Mouse (Mus musculus): ENCODE results near the gene Bsn. TPM values are rescaled to one million over a fixed set of nuclear protein-coding genes. Genes with fewer than 3 reads are reported as not detected.
A peak's percentile ranks its signal among the peaks of the same experiment; 100 is the strongest.

Gene Bsn
- 100 to 1,000 TPM; 243 to 246 TPM for total RNA-seq (2021)
- long read RNA-seq, experiment 1, full-length matches to known transcripts: 1 of 132 reads
- long read RNA-seq, experiment 1, partial matches to known transcripts: 38 of 132 reads
- long read RNA-seq, experiment 1, other reads (novel, unspliced or antisense): 93 of 132 reads
- long read RNA-seq, experiment 2, partial matches to known transcripts: 10 of 59 reads
- long read RNA-seq, experiment 2, other reads (novel, unspliced or antisense): 49 of 59 reads

DNA sequence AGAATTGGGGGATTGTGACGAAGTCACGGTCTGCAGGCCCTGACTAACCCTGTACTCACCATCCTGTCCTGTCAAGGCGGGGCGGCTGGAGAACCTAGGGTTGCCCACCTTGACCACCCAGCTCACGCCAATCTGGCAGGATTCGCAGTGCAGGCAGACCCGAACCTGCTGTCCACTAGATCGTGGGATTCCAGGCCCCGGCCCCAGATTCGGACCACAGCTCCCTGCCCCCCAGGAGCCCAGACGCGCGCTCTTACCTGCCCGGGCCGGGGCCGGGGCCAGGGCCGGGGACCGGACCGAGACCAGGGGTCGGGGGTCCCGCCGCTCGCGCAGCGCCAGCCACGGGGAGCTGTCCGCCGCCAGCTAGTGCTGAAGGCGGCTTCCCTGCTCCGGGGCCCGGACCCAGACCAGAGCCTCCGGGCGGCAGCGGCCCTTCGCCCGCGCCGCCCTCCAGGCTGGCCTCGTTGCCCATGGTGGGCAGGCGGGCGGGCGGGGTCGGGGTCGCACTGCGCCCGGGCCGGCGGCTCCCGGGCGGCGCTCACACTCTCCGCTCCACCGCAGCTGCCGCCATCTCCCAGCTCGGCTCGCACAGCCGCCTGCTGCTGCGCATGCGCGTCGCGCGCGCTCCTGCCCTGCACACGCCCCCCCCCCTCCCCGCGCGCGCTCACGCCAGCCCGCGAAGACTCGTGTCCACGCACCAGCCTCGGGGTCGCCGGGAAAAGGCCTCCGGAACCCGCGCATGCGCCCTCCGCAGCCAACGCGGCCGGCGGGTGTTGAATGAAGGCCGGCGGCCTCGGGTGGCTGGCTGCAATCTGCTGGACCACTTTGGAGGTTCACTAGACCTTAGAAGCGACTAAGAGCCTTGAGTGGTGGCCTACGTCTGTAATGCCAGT lies at the start of gene Bsn:
Bsn (minus strand) TSS at position 598 of the 893 bp plus-strand sequence.
- peak; percentile 78 to 85 for DNase-seq (ENCODE audit: low spot score in 2 of 2)

DNA sequence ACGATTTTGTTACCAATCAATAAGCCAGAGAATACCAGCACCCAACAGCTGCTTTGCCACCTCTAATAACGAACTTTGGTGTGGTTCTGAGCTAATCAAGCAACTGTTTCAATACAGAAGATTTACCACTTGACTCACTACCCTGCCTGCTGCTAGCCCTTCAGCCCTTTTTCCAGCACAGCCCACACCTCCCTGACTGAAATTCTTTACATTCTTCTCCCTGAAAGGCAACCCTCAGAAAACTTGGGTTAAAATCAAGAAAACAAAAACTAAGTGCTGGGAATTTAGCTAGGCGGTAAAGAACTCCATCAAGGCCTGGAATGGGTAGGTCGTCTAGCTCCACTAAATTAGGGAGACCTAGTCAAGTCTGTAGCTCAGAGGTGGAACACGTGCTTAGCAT lies 49.8 kb upstream of the Bsn start:
- DNase-seq (ENCODE audit: low spot score in 2 of 2): no peak

DNA sequence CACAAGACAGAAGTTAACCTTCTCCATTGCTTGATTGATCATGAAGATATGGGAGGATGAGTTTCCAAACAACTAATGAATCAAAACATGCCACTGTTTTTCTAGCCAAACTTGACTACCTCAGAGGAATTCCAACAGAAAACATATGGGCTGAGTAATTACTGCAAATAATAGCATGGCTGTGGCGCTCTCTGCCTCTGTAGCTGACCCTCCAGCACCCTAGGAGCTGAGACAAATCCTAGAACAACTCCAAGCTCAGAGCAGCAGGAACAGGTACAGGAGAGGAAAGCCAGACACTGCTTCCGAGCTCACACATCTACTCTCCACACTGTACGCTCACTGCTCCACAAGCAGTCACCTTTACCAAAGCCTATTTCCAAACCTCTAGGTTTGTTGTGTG lies 48.6 kb upstream of the Bsn start:
- DNase-seq (ENCODE audit: low spot score in 2 of 2): no peak

DNA sequence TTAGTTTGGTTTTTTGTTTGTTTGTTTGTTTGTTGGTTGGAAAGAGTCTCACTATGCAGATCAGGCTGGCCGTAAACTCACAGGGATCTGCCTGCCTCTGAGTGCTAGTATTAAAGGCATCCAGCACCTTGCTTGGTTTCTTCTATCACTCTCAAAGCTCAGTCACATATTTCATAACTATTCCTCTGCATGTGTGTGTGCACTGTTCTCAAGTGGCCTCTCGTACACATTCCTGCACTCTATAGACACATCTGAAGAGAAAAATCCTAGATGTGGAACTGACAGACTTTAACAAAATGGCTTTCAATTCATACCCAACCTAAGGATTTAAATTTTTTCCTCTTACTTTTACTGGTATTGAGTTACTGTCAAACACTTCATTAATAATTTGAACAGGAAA lies 48.2 kb upstream of the Bsn start:
- DNase-seq (ENCODE audit: low spot score in 2 of 2): no peak

DNA sequence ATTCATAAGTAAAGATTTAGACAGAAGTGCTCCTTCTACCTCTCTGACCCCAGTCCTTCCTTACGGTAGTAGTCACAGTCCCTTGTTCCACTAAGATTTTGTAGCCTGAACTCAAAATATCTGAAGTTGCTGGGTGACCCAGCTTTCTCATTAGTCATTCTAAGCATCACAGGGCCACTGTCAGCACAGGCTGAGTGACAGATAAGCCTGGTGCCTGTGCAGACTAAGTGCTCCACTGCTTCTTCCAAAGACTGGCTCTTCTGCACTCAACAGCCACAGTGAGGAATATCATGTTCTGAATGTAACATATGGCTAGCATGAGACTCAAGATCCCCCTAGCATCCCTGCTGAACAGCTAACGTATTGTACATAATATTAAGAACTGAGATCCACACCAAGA lies 44.5 kb upstream of the Bsn start:
- DNase-seq (ENCODE audit: low spot score in 2 of 2): no peak

DNA sequence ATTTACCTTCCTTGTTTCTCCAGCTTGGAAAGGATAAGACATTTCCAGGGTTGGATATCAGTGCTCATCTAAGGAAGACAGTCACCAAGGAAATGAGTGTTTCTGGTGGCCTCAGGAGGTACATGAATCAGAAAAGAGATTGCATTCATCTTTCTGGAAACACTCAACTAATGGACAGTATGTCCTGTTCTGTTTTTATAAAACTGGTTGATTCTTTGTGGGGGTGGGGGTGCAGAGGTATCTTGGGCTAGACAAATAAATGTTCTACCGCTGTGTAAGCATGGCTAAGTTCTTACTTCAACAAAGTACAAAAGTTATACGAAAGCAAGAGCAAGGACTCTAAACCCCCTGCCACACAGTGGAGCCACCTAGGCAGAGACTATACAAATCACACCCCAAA lies 42.7 kb upstream of the Bsn start:
- no peak for DNase-seq (ENCODE audit: low spot score in 2 of 2)

DNA sequence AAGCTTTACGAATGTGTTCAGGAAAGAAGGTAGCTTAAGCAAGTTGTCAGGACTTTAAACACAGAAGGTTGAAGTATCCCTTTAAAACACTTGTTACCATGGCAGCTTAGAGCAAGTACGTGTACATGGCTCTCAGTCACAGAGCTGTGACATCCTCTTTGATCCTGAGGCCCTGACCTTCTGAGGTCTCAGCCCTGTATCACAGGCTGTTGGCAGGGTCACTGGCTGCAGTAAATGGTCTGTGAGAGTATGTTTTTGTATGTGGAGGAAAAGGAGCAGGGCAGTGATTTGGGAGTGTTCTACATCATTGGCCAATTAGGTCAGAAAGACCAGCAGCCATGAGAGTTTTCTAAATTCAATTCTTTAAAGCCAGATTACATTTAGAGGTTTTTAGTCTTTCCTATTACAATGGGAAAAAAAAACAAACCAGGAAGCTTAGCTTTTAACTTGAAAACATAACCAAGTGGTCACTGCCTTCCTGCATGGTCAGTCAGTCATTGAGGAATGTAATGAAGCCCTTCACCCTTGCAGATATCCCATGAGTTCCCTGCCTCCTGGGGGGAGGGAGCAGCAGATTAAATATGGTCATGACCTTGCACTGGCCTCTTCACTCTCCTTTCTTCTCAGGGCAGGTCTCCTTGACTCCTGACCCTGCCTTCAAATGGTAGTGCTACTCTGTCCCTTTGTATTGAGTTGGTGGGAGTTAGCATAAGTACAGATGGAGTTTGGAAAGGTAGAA lies 37.9 kb upstream of the Bsn start:
- DNase-seq (ENCODE audit: low spot score in 2 of 2): no peak

DNA sequence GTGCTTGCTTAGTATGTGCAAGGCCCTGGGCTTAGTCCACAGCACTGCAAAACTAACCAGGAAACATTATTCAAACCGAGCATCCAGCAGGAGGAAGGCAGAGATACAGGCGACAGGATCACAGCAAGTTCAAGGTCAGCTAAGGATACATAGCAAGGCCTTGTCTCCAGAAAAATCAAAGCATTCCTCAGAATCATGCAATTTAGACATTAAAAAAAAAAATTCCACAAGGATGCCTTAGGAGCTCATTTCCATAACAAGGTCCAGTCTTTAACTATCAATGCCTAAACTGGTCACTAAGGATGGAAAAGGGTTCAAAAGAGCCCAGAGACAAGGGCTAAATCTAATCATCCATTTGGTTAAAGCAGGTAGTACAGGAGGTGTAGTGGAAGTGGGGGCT lies 35.0 kb upstream of the Bsn start:
- no peak for DNase-seq (ENCODE audit: low spot score in 2 of 2)

DNA sequence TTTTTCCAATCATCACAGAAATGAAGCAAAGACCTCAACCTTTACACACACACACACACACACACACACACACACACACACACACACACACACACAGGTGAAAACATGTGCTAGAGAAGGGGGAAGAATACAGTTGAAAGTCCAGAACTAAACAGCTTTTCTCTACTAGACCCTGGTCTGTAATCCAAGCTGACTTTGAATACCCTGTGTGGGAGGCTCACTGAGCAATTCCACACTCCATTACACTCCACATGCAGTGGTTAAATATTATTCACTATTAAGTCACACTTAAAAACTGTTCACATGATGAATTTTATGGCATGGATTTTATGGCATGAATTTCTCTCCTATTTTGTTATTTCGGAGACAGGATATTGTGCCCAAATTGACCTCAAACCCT lies 33.4 kb upstream of the Bsn start:
- DNase-seq (ENCODE audit: low spot score in 2 of 2): no peak

DNA sequence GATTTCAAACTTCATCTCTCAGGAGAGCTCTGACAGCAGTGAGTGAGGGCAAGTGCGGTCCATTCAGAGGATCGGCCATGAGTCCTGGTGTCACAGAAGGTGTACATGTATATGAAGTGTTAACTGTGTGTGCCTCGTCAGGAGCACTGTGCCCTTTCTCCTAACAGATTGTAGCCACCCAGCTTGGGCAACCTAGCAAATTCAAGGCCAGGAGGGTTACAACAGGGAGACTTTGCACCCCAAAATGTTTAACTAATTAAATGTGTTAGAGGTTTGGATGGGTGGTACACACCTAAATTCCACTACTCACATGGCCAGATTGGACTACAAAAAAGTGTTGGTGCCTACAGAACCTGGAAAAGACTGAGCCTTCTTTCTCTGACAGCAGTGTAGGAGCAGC lies 31.4 kb upstream of the Bsn start:
- DNase-seq (ENCODE audit: low spot score in 2 of 2): no peak

DNA sequence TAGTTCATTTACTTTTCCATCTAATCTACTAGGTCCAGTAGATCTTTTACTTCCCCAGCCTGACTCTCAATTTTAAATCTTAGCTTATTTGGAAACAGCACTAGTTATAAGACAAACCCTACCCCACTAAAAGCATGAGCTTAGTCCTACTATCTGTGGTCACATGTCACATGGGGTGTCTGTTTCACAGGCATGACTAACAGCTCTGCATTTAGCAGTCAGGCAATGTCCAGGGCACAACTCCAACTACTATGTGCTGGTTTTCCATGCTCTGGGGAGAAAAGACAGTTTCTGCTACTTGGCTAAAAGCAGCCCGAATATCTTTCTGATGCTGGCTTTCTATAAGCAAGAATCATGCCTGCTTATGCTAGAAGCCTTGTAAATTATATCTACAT lies 30.2 kb upstream of the Bsn start:
- peak; percentile 52 to 59 for DNase-seq (ENCODE audit: low spot score in 2 of 2)

DNA sequence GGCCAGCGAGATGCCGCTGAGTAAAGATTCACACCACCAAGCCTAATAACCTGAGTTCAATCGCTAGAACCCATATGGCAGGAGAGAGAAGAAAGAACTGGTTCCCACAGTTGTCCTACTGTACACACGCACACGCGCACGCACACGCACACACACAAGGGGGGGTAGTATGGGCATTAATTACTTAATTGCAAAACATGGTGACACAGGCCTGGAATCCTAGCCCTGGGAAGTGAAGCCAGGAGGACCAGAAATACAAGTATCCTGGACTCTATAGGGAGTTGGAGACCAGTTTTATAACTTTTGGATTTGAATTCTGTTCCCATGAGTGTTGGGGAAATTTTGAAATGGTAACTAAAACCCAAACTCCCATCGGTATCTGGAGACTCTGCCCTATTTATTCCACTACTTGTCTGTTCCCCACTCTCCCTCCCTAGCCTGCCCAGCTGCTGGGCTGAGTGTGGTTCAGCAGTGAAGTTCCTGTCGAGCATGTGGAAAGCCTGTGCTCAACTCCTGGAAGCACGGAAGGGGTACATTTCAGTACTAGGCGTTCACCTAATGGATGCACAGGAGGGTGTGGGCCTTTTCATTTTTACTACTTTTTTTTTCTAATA lies 29.7 kb upstream of the Bsn start:
- no peak for DNase-seq (ENCODE audit: low spot score in 2 of 2)

DNA sequence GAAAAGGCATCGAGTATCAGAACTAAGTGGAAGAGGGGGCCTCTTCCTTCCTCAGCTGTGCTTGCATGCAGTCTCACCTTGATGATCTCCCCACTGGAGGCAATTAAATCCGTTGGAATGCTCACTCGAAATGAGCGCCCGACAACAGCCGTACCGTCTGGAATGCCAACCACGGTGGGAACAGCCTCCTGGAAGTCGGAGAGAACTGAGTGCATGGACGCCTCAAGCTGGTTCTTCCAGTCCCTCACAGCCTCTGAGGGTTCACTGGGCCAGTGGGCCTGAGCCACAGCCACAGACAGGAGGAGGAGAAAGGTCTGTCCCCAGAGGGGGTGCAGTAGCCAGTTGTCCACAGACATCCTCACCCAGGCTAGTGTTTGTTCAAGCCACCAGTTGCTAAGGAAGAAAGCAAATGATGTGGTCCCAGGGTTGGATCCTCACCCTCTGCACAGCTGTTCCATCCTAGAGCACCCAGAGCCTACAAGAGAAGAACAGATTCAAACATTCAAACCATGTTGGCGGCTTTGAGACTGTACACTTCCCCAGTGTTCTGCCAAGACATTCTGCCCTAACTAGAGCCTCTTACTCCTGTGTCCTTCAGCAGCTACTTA lies 27.9 kb upstream of the Bsn start:
- DNase-seq (ENCODE audit: low spot score in 2 of 2): no peak

DNA sequence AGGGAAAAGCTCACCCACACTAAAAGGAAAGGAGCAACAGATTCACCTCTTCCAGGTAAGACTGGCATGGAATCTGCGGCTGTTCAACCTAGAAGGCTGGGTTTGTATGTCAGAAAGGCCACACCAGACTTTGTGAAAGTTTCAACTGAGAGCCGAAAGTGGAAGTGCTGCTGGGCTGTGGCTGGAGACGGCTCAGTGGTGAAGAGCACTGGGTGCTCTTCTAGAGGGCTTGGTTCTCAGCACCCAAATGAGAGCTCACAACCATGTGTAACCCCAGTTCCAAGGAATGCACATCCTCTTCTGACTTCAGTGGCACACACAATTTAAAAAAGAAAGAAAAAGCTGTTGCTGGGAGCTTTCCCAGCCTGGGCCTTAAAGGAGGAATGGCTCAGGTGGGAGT lies 27.2 kb upstream of the Bsn start:
- no peak for DNase-seq (ENCODE audit: low spot score in 2 of 2)

DNA sequence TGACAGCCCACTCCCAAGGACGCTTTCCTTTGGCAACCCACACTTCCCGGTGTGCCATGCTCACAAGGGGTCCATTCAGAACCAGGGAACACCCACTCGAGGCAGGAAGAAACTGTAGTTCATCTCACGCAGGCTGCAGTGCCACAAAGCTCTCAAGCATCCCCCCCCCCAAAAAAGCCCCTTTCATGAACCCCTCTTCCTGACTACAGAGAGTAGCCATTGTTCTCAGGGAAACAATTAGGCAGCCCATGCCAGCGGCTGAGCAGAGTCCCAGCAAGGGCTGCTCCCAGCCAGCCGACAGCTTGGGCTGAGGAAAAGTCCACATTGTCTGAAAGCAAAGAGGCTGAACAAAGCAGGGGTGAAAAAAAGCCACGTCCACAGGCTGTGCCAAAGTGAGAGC lies 22.9 kb upstream of the Bsn start:
- DNase-seq (ENCODE audit: low spot score in 2 of 2): no peak

DNA sequence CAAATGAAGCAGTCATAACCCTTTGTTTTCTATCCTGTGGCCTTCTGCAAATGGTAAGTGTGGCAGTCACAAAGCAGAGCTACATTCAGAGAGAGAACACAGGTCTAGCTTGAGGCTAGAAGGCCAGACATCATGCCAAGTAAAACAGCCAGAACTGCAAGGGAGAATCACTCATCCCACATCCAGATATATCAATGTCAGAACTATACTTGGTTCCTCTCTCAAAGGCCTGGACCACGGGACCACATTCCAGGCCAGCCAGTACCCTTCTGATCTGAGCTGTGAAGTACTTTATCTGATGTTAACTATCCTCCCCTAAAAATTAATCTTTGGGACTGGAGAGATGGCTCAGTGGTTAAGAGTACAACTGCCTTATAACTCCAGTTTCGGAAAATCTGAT lies 22.2 kb upstream of the Bsn start:
- no peak for DNase-seq (ENCODE audit: low spot score in 2 of 2)

DNA sequence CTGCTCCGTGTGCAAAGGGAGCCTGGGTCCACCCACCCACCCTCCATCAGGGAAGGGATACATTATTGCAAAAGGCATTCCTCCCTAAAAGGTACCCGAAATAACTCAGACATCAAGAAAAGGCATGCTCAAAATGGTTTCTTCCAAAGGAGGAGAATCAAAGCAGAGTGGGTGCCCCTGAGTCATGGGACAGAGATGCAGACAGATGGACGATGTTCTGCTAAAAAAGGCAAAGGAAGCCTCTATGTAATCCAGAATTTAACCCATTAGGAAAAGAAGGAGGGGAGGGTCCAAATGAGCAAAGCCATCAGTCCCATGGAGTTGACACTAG lies 15.4 kb upstream of the Bsn start:
- DNase-seq (ENCODE audit: low spot score in 2 of 2): peak in 1 of 2 experiments; percentile 49

DNA sequence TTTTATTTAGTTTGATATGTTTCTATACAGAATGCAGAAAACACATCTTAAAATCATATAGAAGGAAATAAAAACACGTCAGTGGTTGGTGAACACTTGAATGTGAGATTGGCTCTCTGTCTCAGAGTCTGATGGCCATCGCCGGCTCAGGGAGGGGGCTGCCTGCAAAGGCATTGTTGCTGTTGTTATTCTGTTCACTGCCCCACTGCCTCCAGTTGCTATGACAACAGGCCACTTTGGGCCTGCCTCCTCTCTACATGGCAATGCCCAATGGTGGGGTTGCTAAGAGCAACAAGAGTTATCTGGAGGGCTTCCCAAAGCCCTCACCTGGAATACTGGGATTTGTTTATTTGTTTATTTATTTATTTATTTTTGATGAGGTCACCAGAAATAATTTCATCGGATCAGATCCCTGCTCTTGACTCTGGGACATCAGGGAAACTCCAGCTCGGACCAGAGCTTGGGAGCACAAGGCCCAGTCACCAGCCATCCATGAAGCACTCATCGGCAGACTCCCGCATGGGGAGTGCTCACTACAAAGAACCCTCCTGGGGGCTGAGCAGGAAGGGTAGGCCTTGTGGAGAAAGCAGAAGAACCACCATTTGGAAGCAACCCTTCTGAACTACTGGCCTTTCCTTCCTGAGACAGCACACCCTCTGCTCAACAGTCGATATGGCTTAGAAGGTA lies 14.8 kb upstream of the Bsn start:
- no peak for DNase-seq (ENCODE audit: low spot score in 2 of 2)

DNA sequence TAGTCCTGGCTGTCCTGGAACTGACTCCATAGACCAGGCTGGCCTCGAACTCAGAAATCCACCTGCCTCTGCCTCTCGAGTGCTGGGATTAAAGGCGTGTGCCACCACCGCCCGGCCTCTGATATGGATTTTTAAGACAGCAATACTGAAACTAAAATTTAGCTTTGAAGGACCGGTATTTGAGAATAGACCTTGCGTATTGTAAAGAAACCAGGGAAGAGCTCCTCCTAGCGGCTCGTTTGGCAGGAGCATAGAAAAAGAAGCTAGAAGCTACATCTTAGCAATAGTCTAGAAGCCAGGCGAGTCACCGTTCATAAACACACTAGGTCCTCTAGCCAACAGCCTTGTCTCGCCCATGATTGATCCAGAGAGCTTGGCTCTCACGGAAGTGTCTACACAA lies 12.8 kb upstream of the Bsn start:
- DNase-seq (ENCODE audit: low spot score in 2 of 2): peak; percentile 77 to 83

DNA sequence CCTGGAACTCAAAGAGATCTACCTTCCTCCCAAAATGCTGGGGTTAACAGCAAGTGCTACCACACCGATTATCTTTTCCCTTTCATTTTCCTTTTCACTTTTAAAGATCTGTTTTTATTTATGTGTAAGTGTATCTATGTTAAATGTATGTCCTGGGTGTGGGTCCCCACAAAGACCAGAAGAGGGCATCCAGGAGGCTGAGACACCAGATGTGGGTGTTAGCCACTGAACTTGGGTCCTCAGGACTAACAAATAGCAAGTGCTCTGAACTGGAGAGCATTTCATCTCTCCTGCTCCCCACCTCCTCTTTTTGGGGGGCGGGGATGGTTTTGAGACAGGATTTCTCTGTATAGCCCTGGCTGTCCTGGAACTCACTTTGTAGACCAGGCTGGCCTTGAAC lies 12.0 kb upstream of the Bsn start:
- DNase-seq (ENCODE audit: low spot score in 2 of 2): no peak

DNA sequence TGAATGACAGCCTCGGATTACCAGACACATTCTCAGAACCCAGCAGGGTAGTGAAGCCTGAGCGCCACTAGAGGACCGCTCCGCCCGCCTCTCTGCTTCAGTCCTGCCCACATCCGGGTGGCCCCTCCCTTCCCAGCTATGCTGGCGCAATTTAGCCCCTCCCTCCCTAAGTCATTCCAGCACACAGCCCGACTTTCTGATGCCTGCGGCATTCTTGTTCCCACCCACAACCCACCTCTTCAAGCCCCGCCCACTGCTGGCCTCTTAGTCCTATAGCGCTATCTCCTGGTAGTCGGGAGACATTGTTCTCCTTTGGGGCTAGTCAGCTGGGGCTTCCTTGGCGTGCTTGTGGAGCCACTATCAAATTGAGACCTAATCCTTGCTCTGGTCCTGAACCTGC lies 11.0 kb upstream of the Bsn start:
- DNase-seq (ENCODE audit: low spot score in 2 of 2): peak; percentile 83 to 88
